8 mouse cellular contexts compared by ENCODE assay signal in genomic region chr10:24835702-24836342, GRCm38 (mm10). TPM values are rescaled to one million over a fixed set of nuclear protein-coding genes. Genes with fewer than 3 reads are reported as not detected.
DNase-seq lines count a peak whose midpoint lies in the region; ATAC-seq and TF ChIP-seq lines count a peak whose summit lies in the region.

No protein-coding gene starts in this region.

- no peak for DNase-seq in layer of hippocampus, adult 2 months (ENCODE audit: low spot score in 2 of 2)
- DNase-seq in layer of hippocampus, postnatal 10 days (ENCODE audit: low spot score in 2 of 2): no peak
- DNase-seq in kidney, postnatal 36 days: peak; percentile 42 to 63
- DNase-seq in left cerebral cortex, adult 11 months (ENCODE audit: low spot score): no peak
- DNase-seq in testis, postnatal 10 days (ENCODE audit: low spot score): no peak
- no peak for DNase-seq in left cerebral cortex, postnatal 14 days (ENCODE audit: low spot score in 2 of 2)

- 28% methylated on average over 12 of the region's 12 CpGs for WGBS in heart, embryonic 13.5 days
- 16% methylated on average over 12 of the region's 12 CpGs for WGBS in neural tube, embryonic 14.5 days

- peak; percentile 9; the same call in 1 of the 2 replicates for TF ChIP-seq CTCF in layer of hippocampus, adult 2 months (conservative IDR thresholded peaks at IDR 0.05)

- H3K36me3 ChIP-seq in heart, embryonic 13.5 days: no peaks in the 10 kb centered on the region
- H3K36me3 ChIP-seq in neural tube, embryonic 14.5 days (ENCODE audit: control insufficient read depth, insufficient read depth, low read length): no peaks in the 10 kb centered on the region

- intact Hi-C loops in left cerebral cortex, postnatal 14 days (cut with DNase I): no loop called here

- H3K9ac ChIP-seq in heart, embryonic 13.5 days: no peak overlapping the region
- no peak overlapping the region for H3K9ac ChIP-seq in neural tube, embryonic 14.5 days (replicated peaks; ENCODE audit: low read depth, low read length)

- no peaks in the 10 kb centered on the region for H3K9me3 ChIP-seq in heart, embryonic 13.5 days
- no peaks in the 10 kb centered on the region for H3K9me3 ChIP-seq in neural tube, embryonic 14.5 days (ENCODE audit: control insufficient read depth, low read length)

- peak overlapping the region; percentile 61 for H3K4me2 ChIP-seq in heart, embryonic 13.5 days
- peak overlapping the region; percentile 40 for H3K4me2 ChIP-seq in neural tube, embryonic 14.5 days (ENCODE audit: low read depth, low read length)

- peak overlapping the region; percentile 5; the same call in 1 of the 2 replicates for H3K4me3 ChIP-seq in layer of hippocampus, adult 2 months
- peak overlapping the region; percentile 33 for H3K4me3 ChIP-seq in heart, embryonic 13.5 days
- H3K4me3 ChIP-seq in neural tube, embryonic 14.5 days (ENCODE audit: low read depth, low read length): peak overlapping the region; percentile 2

- no peaks in the 10 kb centered on the region for H3K27me3 ChIP-seq in heart, embryonic 13.5 days (replicated peaks)
- no peaks in the 10 kb centered on the region for H3K27me3 ChIP-seq in neural tube, embryonic 14.5 days (ENCODE audit: control insufficient read depth, insufficient read depth, low read length)

- peaks cover 22% of the 10 kb centered on the region for H3K4me1 ChIP-seq in heart, embryonic 13.5 days
- H3K4me1 ChIP-seq in neural tube, embryonic 14.5 days (ENCODE audit: control insufficient read depth, insufficient read depth, low read length): 0 out of 2 replicates have a peak, but pooled peaks cover 5% of the 10 kb centered on the region

- H3K27ac ChIP-seq in layer of hippocampus, adult 2 months: no peak overlapping the region
- peak overlapping the region; percentile 4 for H3K27ac ChIP-seq in heart, embryonic 13.5 days (replicated peaks)
- no peak overlapping the region for H3K27ac ChIP-seq in neural tube, embryonic 14.5 days (ENCODE audit: low read depth, low read length)

- no peak for ATAC-seq in heart, embryonic 13.5 days (ENCODE audit: extremely low read depth, insufficient number of reproducible peaks, low FRiP score, low TSS enrichment)
- peak; percentile 76 for ATAC-seq in neural tube, embryonic 14.5 days (ENCODE audit: low read depth)

RNA-seq across cellular contexts. Expression of gene Enpp3, which starts 6.8 kb away (rescaled TPM):
- under 1 TPM; 0.33 to 0.56 TPM for total RNA-seq in layer of hippocampus, adult 2 months (2021)
- 1 to 10 TPM in 1 of 2 experiments, under 1 TPM in 1; 0.76 to 1.3 TPM for total RNA-seq in layer of hippocampus, postnatal 10 days (2021)
- 1.7 and 2.1 TPM in 2 replicates for polyA plus RNA-seq in heart, embryonic 13.5 days (2015; fragmentation: Nextera tagmentation; extraction: Ambion mirVana)
- polyA plus RNA-seq in neural tube, embryonic 14.5 days (2014; fragmentation: Nextera tagmentation; extraction: Ambion mirVana): 3.3 and 3.9 TPM in 2 replicates
- under 1 TPM; 0.63 to 0.94 TPM for total RNA-seq in left cerebral cortex, postnatal 14 days (2021)

RNA-seq across cellular contexts. Expression of gene Med23, which starts 34.0 kb away (rescaled TPM):
- 10 to 100 TPM; 32.6 to 36.6 TPM for total RNA-seq in layer of hippocampus, adult 2 months (2021)
- total RNA-seq in layer of hippocampus, postnatal 10 days (2021): 10 to 100 TPM; 27.9 to 29.0 TPM
- 11.7 and 13.0 TPM in 2 replicates for polyA plus RNA-seq in heart, embryonic 13.5 days (2015; fragmentation: Nextera tagmentation; extraction: Ambion mirVana)
- polyA plus RNA-seq in neural tube, embryonic 14.5 days (2014; fragmentation: Nextera tagmentation; extraction: Ambion mirVana): 34.7 and 36.8 TPM in 2 replicates
- 10 to 100 TPM; 29.3 to 41.2 TPM for total RNA-seq in left cerebral cortex, postnatal 14 days (2021)

Comparison
In these comparisons a context has a peak if more than half of its experiments do, and no peak if none do; other contexts are left out.
1. DNase-seq: peak in kidney, postnatal 36 days (2 of 2); none in layer of hippocampus, adult 2 months (0 of 2), layer of hippocampus, postnatal 10 days (0 of 2), left cerebral cortex, adult 11 months (single experiment), testis, postnatal 10 days (single experiment) and left cerebral cortex, postnatal 14 days (0 of 2).
2. Peak in every context shown above with its lines, with median percentiles within 50 percentile points of each other: H3K4me3 ChIP-seq.